ENCODE assay signal across 8 mouse cellular contexts in the genomic region with DNA sequence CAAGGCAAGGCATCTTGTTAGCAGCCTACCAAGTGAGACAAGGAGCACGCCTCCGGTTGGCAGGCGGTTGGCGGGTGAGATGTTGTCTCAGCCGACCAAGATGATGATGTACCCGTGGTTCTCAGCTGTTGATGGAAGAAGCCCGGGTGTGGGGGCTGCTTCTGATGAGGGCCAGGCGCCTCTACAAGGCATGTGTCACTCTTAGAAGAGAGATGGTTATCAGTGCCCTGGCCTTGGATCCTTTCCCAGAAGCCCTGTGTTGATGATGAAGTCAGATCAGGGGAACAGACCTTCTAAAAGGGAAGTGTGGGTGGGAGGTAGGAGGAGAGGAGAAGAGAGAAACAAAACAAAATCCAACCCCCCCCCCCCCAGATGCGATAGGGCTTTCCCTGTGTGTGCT. TPM values are rescaled to one million over a fixed set of nuclear protein-coding genes. Genes with fewer than 3 reads are reported as not detected.
DNase-seq lines count a peak whose midpoint lies in the region.

No protein-coding gene starts in this region.

- DNase-seq in CD4-positive, CD25-positive, alpha-beta regulatory T cell, adult 2 months (ENCODE audit: low read depth, low spot score), result peak; percentile 59
- peak; percentile 72 to 89 for DNase-seq in adrenal gland, adult (ENCODE audit: inconsistent age in 2 of 2, low spot score in 1 of 2)
- DNase-seq in heart, adult 9 months (ENCODE audit: low spot score in 2 of 2), result peak; percentile 35 to 53
- peak; percentile 75 to 76 for DNase-seq in layer of hippocampus, adult 8-10 months (ENCODE audit: low spot score in 2 of 2)
- DNase-seq in lung, postnatal 14 days, result peak; percentile 58
- peak; percentile 51 for DNase-seq in thymus, postnatal 14 days
- no peak for DNase-seq in cerebellum, postnatal 36 days
- no peak for DNase-seq in c-Kit-positive CD71-positive TER-119-positive erythroid progenitor cells, embryonic 14.5 days (ENCODE audit: low spot score)

RNA-seq across cellular contexts. Expression of gene Chst11, which starts 19.1 kb away (rescaled TPM):
- total RNA-seq in layer of hippocampus, adult 8-10 months (2022), result 10 to 100 TPM; 50.0 to 55.8 (median 50.9) TPM

Comparison
In these comparisons a context has a peak if more than half of its experiments do, and no peak if none do; other contexts are left out.
1. DNase-seq: peak in CD4-positive, CD25-positive, alpha-beta regulatory T cell, adult 2 months (single experiment), adrenal gland, adult (2 of 2), heart, adult 9 months (2 of 2), layer of hippocampus, adult 8-10 months (2 of 2), lung, postnatal 14 days (single experiment) and thymus, postnatal 14 days (single experiment); none in cerebellum, postnatal 36 days (0 of 2) and c-Kit-positive CD71-positive TER-119-positive erythroid progenitor cells, embryonic 14.5 days (single experiment).